Mouse (Mus musculus) myocyte (in vitro differentiated cells): ENCODE results near the gene Lyrm4. TPM values are rescaled to one million over a fixed set of nuclear protein-coding genes. Genes with fewer than 3 reads are reported as not detected.

Experiments used
- H3K27me3 ChIP-seq: one replicate; pipeline ENCODE4 v1.6.1; 2011; ENCODE audit not compliant: control insufficient read depth, insufficient read depth, insufficient read length
- H3K36me3 ChIP-seq: one replicate; pipeline ENCODE4 v1.6.1; 2011; ENCODE audit not compliant: control insufficient read depth, insufficient read depth
- H3K4me2 ChIP-seq: one replicate; pipeline ENCODE4 v1.6.1; 2011; ENCODE audit warnings: low read depth, control low read depth
- H3K4me3 ChIP-seq: one replicate; pipeline ENCODE4 v1.5.1; 2011; ENCODE audit warnings: mild to moderate bottlenecking, control low read depth, moderate library complexity
- H3K79me2 ChIP-seq: one replicate; pipeline ENCODE4 v1.6.1; 2011; ENCODE audit not compliant: control insufficient read depth, insufficient read depth
- H3ac ChIP-seq: one replicate; pipeline ENCODE4 v1.6.1; 2011; ENCODE audit not compliant: control insufficient read depth, insufficient read length
- CEBPB ChIP-seq: IDR thresholded peaks from 2 replicates; pipeline ENCODE4 v1.6.1; 2011; ENCODE audit warnings: mild to moderate bottlenecking, moderate library complexity; ENCODE audit not compliant: poor library complexity, insufficient read depth, severe bottlenecking
- E2F4 ChIP-seq: IDR thresholded peaks from one replicate; pipeline ENCODE4 v1.6.1; 2011; ENCODE audit warnings: mild to moderate bottlenecking, control low read depth, moderate library complexity; ENCODE audit not compliant: insufficient read depth
- MAX ChIP-seq: IDR thresholded peaks from one replicate; pipeline ENCODE4 v1.6.1; 2011; ENCODE audit warnings: low read depth, mild to moderate bottlenecking, control low read depth
- MYOD1 ChIP-seq, 3 experiments: IDR thresholded peaks; one replicate each; pipeline ENCODE4 v1.6.1; 2011; ENCODE audit warnings: control low read depth in 2 of 3, low read depth in 2 of 3, mild to moderate bottlenecking in 2 of 3, moderate library complexity in 1 of 3; ENCODE audit not compliant: insufficient read length in 2 of 3, control insufficient read depth in 1 of 3
- MYOG ChIP-seq, 3 experiments: IDR thresholded peaks; one replicate each; pipeline ENCODE4 v1.6.1; 2011; ENCODE audit warnings: control low read depth in 2 of 3, low read depth in 2 of 3, mild to moderate bottlenecking in 2 of 3; ENCODE audit not compliant: insufficient read length in 2 of 3, control insufficient read depth in 1 of 3, insufficient read depth in 1 of 3
- POLR2A ChIP-seq: IDR thresholded peaks from one replicate; pipeline ENCODE4 v1.6.1; 2011; ENCODE audit warnings: low read depth, mild to moderate bottlenecking, control low read depth, moderate library complexity; ENCODE audit not compliant: insufficient read length
- POLR2AphosphoS2 ChIP-seq: IDR thresholded peaks from one replicate; pipeline ENCODE4 v1.6.1; 2011; ENCODE audit warnings: low read depth, control low read depth; ENCODE audit not compliant: insufficient read length
- REST ChIP-seq: IDR thresholded peaks from one replicate; pipeline ENCODE4 v1.6.1; 2011; ENCODE audit warnings: mild to moderate bottlenecking, control low read depth, moderate library complexity; ENCODE audit not compliant: insufficient read depth, insufficient read length
- SRF ChIP-seq: IDR thresholded peaks from one replicate; pipeline ENCODE4 v1.6.1; 2011; ENCODE audit warnings: low read depth; ENCODE audit not compliant: control insufficient read depth, insufficient read length
- TCF12 ChIP-seq: IDR thresholded peaks from one replicate; pipeline ENCODE4 v1.6.1; 2011; ENCODE audit warnings: mild to moderate bottlenecking, control low read depth; ENCODE audit not compliant: poor library complexity, insufficient read depth, severe bottlenecking
- TCF3 ChIP-seq: IDR thresholded peaks from one replicate; pipeline ENCODE4 v1.6.1; 2011; ENCODE audit warnings: low read depth, control low read depth; ENCODE audit not compliant: insufficient read length
- USF1 ChIP-seq: IDR thresholded peaks from one replicate; pipeline ENCODE4 v1.6.1; 2011; ENCODE audit warnings: low read depth, mild to moderate bottlenecking, control low read depth, moderate library complexity
- polyA plus RNA-seq: library from polyadenylated mRNA; unstranded; fragments of >200 nt; fragmentation: generic; extraction: Trizol; gene quantifications from one replicate; pipeline ENCODE4 v1.2.1, GENCODE M21; 2012; ENCODE audit warnings: missing spikeins

Lyrm4 gene
- polyA plus RNA-seq, 1 experiment, result 11.3 TPM

- H3K27me3 ChIP-seq, result no peaks in the 10 kb centered on the region
- no peak for TF ChIP-seq TCF12
- no peak for TF ChIP-seq MAX
- no peak for TF ChIP-seq REST
- no peak for TF ChIP-seq E2F4
- no peak for TF ChIP-seq POLR2A
- TF ChIP-seq MYOG (IDR thresholded peaks at IDR 0.05; ENCODE audit: control insufficient read depth in 1 of 3, insufficient read depth in 1 of 3, insufficient read length in 2 of 3, low read depth in 2 of 3), result no peak
- no peak for TF ChIP-seq POLR2AphosphoS2
- TF ChIP-seq MYOD1 (IDR thresholded peaks at IDR 0.05; ENCODE audit: control insufficient read depth in 1 of 3, insufficient read length in 2 of 3, low read depth in 2 of 3), result no peak
- TF ChIP-seq USF1, result no peak
- TF ChIP-seq CEBPB, result no peak
- no peak for TF ChIP-seq SRF
- no peak for TF ChIP-seq TCF3
Observed at GRCm38 (mm10) chr13:35989329-35989728, 128.0 kb downstream of the Lyrm4 start.

GRCm38 (mm10) chr13:35982985-35983384, 134.3 kb downstream of the Lyrm4 start:
- Histone ChIP-seq H3K36me3 (peaks cover 3% of the 10 kb centered on the region), H3K4me2 (no peak overlapping the region), H3K4me3 (no peak overlapping the region), H3K27me3 (no peaks in the 10 kb centered on the region), H3ac (no peak overlapping the region), H3K79me2 (no peaks in the 10 kb centered on the region)
- TF ChIP-seq TCF3, result no peak
- TF ChIP-seq E2F4, result no peak
- no peak for TF ChIP-seq MAX
- TF ChIP-seq USF1, result no peak
- TF ChIP-seq POLR2AphosphoS2, result no peak
- no peak for TF ChIP-seq TCF12
- no peak for TF ChIP-seq MYOG (IDR thresholded peaks at IDR 0.05; ENCODE audit: control insufficient read depth in 1 of 3, insufficient read depth in 1 of 3, insufficient read length in 2 of 3, low read depth in 2 of 3)
- TF ChIP-seq POLR2A, result no peak
- no peak for TF ChIP-seq REST
- TF ChIP-seq CEBPB, result no peak
- TF ChIP-seq MYOD1 (IDR thresholded peaks at IDR 0.05; ENCODE audit: control insufficient read depth in 1 of 3, insufficient read length in 2 of 3, low read depth in 2 of 3), result no peak
- TF ChIP-seq SRF, result no peak

More at GRCm38 (mm10) chr13:35989329-35989728, 128.0 kb downstream of the Lyrm4 start:
- no peaks in the 10 kb centered on the region for H3K36me3 ChIP-seq
- no peak overlapping the region for H3ac ChIP-seq
- no peak overlapping the region for H3K4me3 ChIP-seq
- no peaks in the 10 kb centered on the region for H3K79me2 ChIP-seq
- no peak overlapping the region for H3K4me2 ChIP-seq

GRCm38 (mm10) chr13:35980471-35980870, 136.9 kb downstream of the Lyrm4 start:
- H3K27me3 ChIP-seq, result no peaks in the 10 kb centered on the region
- no peak overlapping the region for H3ac ChIP-seq
- H3K4me2 ChIP-seq, result no peak overlapping the region
- H3K4me3 ChIP-seq, result no peak overlapping the region
- no peaks in the 10 kb centered on the region for H3K79me2 ChIP-seq
- TF ChIP-seq TCF3 (no peak), MYOG (IDR thresholded peaks at IDR 0.05; ENCODE audit: control insufficient read depth in 1 of 3, insufficient read depth in 1 of 3, insufficient read length in 2 of 3, low read depth in 2 of 3) (no peak), TCF12 (no peak), E2F4 (no peak), POLR2AphosphoS2 (no peak)
- H3K36me3 ChIP-seq, result peaks cover 3% of the 10 kb centered on the region

- Histone ChIP-seq H3K4me2 (no peak overlapping the region), H3K36me3 (peaks cover 3% of the 10 kb centered on the region), H3K27me3 (no peaks in the 10 kb centered on the region), H3ac (no peak overlapping the region), H3K4me3 (no peak overlapping the region), H3K79me2 (no peaks in the 10 kb centered on the region)
- TF ChIP-seq MYOG (IDR thresholded peaks at IDR 0.05; ENCODE audit: control insufficient read depth in 1 of 3, insufficient read depth in 1 of 3, insufficient read length in 2 of 3, low read depth in 2 of 3), result no peak
- no peak for TF ChIP-seq TCF3
- TF ChIP-seq TCF12, result no peak
- no peak for TF ChIP-seq SRF
- TF ChIP-seq CEBPB, result no peak
- no peak for TF ChIP-seq POLR2AphosphoS2
- TF ChIP-seq MYOD1 (IDR thresholded peaks at IDR 0.05; ENCODE audit: control insufficient read depth in 1 of 3, insufficient read length in 2 of 3, low read depth in 2 of 3), result no peak
- TF ChIP-seq MAX, result no peak
- TF ChIP-seq POLR2A, result no peak
- TF ChIP-seq USF1, result no peak
- TF ChIP-seq REST, result no peak
- TF ChIP-seq E2F4, result no peak
Observed at GRCm38 (mm10) chr13:35976912-35977311, 140.4 kb downstream of the Lyrm4 start.
